Mouse (Mus musculus) frontal cortex, postnatal 14 days (tissue): ENCODE data around the gene Lyz1.
"Not testable (repeated sequence)": the region's sequence is repeated elsewhere in the genome, so short reads cannot be mapped to it uniquely, and the experiment has no call there.

Experiments used
- DNase-seq, 2 experiments: peaks; one replicate each; pipeline ENCODE4 v3.0.0; 2022; ENCODE audit warnings: low spot score in 2 of 2

The Lyz1 gene

GRCm38 (mm10) chr10:117287226-117287850, 5.3 kb downstream of the Lyz1 start:
- DNase-seq: no peak

- DNase-seq: no peak
Observed at GRCm38 (mm10) chr10:117286366-117286970, 6.2 kb downstream of the Lyz1 start.

- not testable (repeated sequence) for DNase-seq
Observed at GRCm38 (mm10) chr10:117285584-117285983, 7.1 kb downstream of the Lyz1 start.

GRCm38 (mm10) chr10:117284578-117285520, 7.8 kb downstream of the Lyz1 start:
- DNase-seq: no peak

- no peak for DNase-seq
Observed at GRCm38 (mm10) chr10:117283871-117284577, 8.6 kb downstream of the Lyz1 start.

GRCm38 (mm10) chr10:117283196-117283595, 9.5 kb downstream of the Lyz1 start:
- not testable (repeated sequence) for DNase-seq

GRCm38 (mm10) chr10:117282551-117282950, 10.1 kb downstream of the Lyz1 start:
- DNase-seq: no peak

- DNase-seq: no peak
Observed at GRCm38 (mm10) chr10:117282049-117282448, 10.6 kb downstream of the Lyz1 start, which contains the start of gene Lyz2. TSS of gene Lyz2 (minus strand) at chr10:117282321.

- DNase-seq: no peak
Observed at GRCm38 (mm10) chr10:117281381-117281920, 11.2 kb downstream of the Lyz1 start.

GRCm38 (mm10) chr10:117280000-117280399, 12.7 kb downstream of the Lyz1 start:
- no peak for DNase-seq

- DNase-seq: not testable (repeated sequence)
Observed at GRCm38 (mm10) chr10:117278510-117278909, 14.2 kb downstream of the Lyz1 start.

- DNase-seq: not testable (repeated sequence)
Observed at GRCm38 (mm10) chr10:117277779-117278178, 14.9 kb downstream of the Lyz1 start.

GRCm38 (mm10) chr10:117275681-117276369, 16.8 kb downstream of the Lyz1 start:
- DNase-seq: no peak

- not testable (repeated sequence) for DNase-seq
Observed at GRCm38 (mm10) chr10:117274645-117275044, 18.0 kb downstream of the Lyz1 start.

- no peak for DNase-seq
Observed at GRCm38 (mm10) chr10:117272023-117272422, 20.6 kb downstream of the Lyz1 start.

GRCm38 (mm10) chr10:117259870-117260269, 32.8 kb downstream of the Lyz1 start:
- DNase-seq: no peak

- no peak for DNase-seq
Observed at GRCm38 (mm10) chr10:117238603-117239002, 54.1 kb downstream of the Lyz1 start, which contains the start of gene 9530003J23Rik. TSS of gene 9530003J23Rik (minus strand) at chr10:117238703.
